Mouse (Mus musculus) right cerebral cortex, adult 2 months (tissue): ENCODE results near the gene Slc3a2.
"Not testable (repeated sequence)": the region's sequence is repeated elsewhere in the genome, so short reads cannot be mapped to it uniquely, and the experiment has no call there.

Experiments
- DNase-seq, 2 experiments: peaks; one replicate each; pipeline ENCODE4 v3.0.0; 2021 to 2022; ENCODE audit warnings: low spot score in 2 of 2

Slc3a2 gene

GRCm38 (mm10) chr19:8727495-8728114 lies 4.4 kb upstream of the Slc3a2 start:
- no peak for DNase-seq

- no peak for DNase-seq
Observed at GRCm38 (mm10) chr19:8726609-8727390, 3.6 kb upstream of the Slc3a2 start.

GRCm38 (mm10) chr19:8725081-8725613 lies 2.0 kb upstream of the Slc3a2 start:
- DNase-seq: no peak

GRCm38 (mm10) chr19:8724392-8724791 lies 1.2 kb upstream of the Slc3a2 start:
- DNase-seq: no peak

DNA sequence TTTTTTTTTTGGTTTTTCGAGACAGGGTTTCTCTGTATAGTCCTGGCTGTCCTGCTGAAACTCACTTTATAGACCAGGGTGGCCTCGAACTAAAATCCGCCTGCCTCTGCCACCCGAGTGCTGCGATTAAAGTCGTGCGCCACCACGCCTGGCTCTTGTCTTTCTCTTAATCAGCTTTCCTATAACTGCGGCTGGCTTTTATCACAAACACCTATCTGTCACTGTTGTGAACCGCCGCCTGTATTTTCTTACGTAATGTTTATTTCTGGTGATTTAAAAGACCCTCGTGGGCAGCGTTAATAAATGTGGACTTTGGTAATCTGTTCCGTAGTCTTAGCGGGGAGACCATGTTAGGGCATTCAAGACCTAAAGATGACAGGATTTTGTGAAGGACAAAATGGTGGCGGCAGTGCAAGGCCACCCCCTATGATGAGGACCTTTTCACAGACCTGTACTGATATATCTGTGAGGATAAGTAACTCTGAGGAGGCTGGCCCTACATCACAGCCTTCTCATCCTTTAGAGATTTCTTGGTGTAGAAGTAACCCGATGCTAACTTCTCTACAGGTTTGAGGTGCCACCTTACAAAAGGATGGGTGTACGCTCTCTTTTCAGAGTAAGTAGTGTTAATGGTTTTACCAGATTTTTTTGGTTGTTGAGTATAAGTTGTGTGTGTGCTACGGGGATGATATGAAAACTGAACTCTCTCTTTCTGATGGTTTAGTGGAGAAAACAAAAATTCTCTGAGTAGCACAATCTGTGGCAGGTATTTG lies 591 bp upstream of the Slc3a2 start:
- DNase-seq: no peak

- no peak for DNase-seq
Observed at GRCm38 (mm10) chr19:8722559-8722906, 636 bp downstream of the Slc3a2 start.

GRCm38 (mm10) chr19:8722021-8722420 lies 1.1 kb downstream of the Slc3a2 start:
- DNase-seq: no peak

- DNase-seq: no peak
Observed at GRCm38 (mm10) chr19:8721378-8721777, 1.8 kb downstream of the Slc3a2 start.

- not testable (repeated sequence) for DNase-seq
Observed at GRCm38 (mm10) chr19:8719037-8719436, 4.1 kb downstream of the Slc3a2 start.

DNA sequence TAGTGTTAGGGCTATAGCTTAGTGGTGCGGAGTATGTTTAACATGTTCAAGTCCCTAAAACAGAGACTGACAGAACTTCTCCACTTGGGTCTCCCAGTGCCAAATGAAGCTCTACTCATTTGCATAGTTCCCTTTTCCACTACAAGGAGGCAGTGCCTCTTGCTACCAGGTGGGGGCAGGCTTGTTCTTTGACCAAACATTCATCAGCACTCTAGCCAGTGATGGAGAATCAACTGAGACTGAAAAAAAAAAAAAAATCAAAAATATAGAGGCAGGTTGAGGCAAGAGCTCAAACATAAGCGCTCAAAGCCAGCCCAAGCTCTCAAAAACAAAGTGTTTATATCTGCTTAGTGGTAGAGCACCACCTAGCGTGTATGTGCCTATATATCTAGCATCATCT lies 4.8 kb downstream of the Slc3a2 start:
- DNase-seq: peak in 1 of 2 experiments; percentile 60

- no peak for DNase-seq
Observed at GRCm38 (mm10) chr19:8716767-8717475, 6.2 kb downstream of the Slc3a2 start.

DNA sequence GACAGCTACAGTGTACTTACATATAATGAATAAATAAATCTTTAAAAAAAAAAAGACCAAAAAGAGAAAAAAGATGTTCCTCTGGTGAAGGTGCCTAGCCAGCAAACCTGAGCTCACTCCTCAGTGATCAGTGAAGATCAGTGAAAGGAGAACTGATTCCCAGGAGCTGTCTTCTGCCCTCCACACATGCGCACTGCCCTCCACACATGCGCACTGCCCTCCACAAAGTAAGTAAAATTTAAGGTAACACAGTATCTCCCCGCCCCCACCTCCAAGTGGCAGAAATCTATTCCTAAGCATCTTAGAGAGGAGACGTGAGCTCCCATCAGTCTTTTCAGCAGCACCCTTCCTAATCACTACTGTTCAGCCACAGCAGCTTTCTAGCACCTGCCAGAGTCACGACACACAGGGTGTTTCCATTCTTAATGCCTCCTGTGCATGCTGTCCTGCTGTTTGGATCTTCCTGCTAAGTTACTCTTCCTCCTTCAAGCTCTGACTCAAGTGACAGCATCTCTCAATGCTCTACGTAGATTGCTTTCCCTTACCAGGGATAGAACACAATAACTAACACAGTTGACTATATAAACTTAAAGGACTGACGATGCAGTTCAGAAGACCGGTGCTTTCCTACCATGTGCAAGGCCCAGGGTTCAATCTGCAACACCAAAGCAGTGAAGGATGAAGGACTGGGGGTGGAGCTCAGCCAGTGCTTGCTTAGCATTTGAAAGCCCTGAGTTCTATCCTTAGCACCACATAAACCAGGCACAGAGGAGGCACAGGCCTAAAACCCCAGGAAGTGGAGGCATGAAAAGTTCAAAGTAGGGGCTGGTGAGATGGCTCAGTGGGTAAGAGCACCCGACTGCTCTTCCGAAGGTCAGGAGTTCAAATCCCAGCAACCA lies 7.1 kb downstream of the Slc3a2 start:
- no peak for DNase-seq

GRCm38 (mm10) chr19:8714653-8715481 lies 8.3 kb downstream of the Slc3a2 start:
- no peak for DNase-seq

- peak in 1 of 2 experiments; percentile 29 for DNase-seq
Observed at GRCm38 (mm10) chr19:8713997-8714652, 9.0 kb downstream of the Slc3a2 start.

- peak; percentile 93 to 96 for DNase-seq
Observed at GRCm38 (mm10) chr19:8713306-8713996, 9.7 kb downstream of the Slc3a2 start.

GRCm38 (mm10) chr19:8712870-8713305 lies 10.3 kb downstream of the Slc3a2 start:
- DNase-seq: peak; percentile 46 to 64

DNA sequence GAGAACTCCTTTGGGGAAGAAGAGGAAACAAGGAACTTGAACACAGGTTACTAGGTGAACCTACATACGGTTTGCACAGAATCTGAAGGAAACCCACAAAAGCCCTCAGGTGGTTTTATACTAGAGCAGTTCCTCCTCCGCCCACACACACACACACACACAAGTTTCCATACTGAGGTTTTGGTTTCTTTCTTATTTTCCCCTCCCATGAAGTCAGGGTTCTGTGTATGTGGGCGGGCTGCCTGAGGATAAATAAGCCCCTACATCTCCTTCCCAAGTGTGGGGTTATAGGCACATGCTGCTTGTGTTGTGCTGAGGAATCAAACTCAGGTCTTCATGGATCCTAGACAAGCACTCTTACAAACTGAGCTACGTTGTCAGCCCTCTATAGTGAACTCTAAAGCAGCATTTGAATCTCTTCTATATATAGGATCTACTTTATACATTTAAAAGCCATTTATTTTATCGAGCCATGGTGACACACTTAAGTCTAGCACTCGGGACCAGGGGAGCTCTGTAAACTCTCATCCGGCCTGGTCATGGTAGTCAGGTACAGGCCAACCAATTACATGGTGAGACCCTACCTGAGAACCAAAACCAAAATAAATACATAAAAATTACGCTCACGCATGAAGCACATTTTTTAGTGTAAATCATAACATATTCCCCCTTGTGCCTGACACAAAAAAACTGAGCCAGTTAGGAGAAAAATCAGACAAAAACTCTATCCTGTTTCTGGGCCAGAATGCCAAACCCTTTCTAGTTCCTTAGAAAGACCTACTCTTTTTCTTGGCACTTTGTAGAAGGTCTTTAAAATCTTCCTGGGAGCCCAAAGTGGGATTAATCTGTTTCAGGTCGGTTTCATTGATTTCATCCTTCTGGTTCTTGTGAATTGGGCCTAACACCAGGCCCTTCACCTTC lies 11.0 kb downstream of the Slc3a2 start:
- DNase-seq: no peak
